Mouse (Mus musculus): Measurements from ENCODE around the gene Suclg2. TPM values are rescaled to one million over a fixed set of nuclear protein-coding genes. Genes with fewer than 3 reads are reported as not detected.

Gene Suclg2
- polyA plus RNA-seq (2014; fragmentation: Illumina TruSeq; extraction: RNeasy Lipid Tissue Mini Kit (QIAGEN cat#74804); ENCODE audit: low read depth, low replicate concordance), result 402 TPM

GRCm38 (mm10) chr6:95718031-95718968 lies at the start of gene Suclg2:
Gene Suclg2 (minus strand): TSS chr6:95718800.

All from adrenal gland, adult 10 weeks (tissue).